Mouse (Mus musculus): ENCODE data around the gene Cacna1d. TPM values are rescaled to one million over a fixed set of nuclear protein-coding genes. Genes with fewer than 3 reads are reported as not detected.
A peak's percentile ranks its signal among the peaks of the same experiment; 100 is the strongest.

Gene Cacna1d
- total and polyA plus RNA-seq, 3 experiments, result not detected

DNA sequence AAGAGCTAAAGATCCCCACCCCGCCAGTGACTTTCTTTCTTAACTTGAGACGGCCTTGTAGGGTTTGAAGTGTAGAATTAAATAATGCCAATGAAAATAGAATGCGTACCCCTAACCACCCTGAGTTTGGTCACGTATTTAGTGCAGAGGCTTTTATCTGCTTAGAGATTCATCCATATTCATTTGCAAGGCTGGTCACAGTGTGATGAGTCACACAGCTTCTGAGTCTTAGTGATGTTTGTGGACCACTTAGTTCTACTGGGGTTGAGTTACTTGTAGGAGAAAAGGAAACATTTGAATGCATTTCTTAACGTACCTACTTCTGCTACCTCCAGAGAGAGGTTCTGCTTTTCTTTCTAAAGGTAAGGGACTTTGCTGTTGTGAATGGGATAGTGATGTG lies 13.7 kb upstream of the Cacna1d start:
- DNase-seq (ENCODE audit: low read depth, low spot score), result no peak
- Histone ChIP-seq H3K4me3 (ENCODE audit: control insufficient read depth in 1 of 2, insufficient read depth in 1 of 2, low read depth in 2 of 2, low read length in 2 of 2) (no peak overlapping the region), H3K9ac (ENCODE audit: control insufficient read depth, low read depth, low read length, poor library complexity, severe bottlenecking) (no peak overlapping the region), H3K4me1 (ENCODE audit: control insufficient read depth in 1 of 2, insufficient read depth in 2 of 2, low read length in 2 of 2) (peaks cover 0 to 2% of the 10 kb centered on the region in 2 experiments; a peak in 1 of 4 replicates), H3K36me3 (ENCODE audit: control insufficient read depth in 1 of 2, insufficient read depth in 2 of 2, low read length in 2 of 2) (peaks cover 0 to 20% of the 10 kb centered on the region in 2 experiments; a peak in 3 of 4 replicates), H3K27me3 (ENCODE audit: control insufficient read depth in 1 of 2, insufficient read depth in 2 of 2, low read length in 2 of 2) (no peaks in the 10 kb centered on the region), H3K27ac (ENCODE audit: control insufficient read depth, low read depth, low read length) (no peak overlapping the region), H3K9me3 (replicated peaks; ENCODE audit: insufficient read depth, low read length) (no peaks in the 10 kb centered on the region), H3K79me2 (ENCODE audit: control insufficient read depth, insufficient read depth, low read length, poor library complexity) (no peaks in the 10 kb centered on the region)
- TF ChIP-seq ZKSCAN1 (IDR thresholded peaks at IDR 0.05; ENCODE audit: low read depth, low read length) (no peak), USF1 (IDR thresholded peaks at IDR 0.05; ENCODE audit: low read depth, low read length) (0 out of 2 replicates have a peak, but pooled peaks have one; percentile 8)

DNA sequence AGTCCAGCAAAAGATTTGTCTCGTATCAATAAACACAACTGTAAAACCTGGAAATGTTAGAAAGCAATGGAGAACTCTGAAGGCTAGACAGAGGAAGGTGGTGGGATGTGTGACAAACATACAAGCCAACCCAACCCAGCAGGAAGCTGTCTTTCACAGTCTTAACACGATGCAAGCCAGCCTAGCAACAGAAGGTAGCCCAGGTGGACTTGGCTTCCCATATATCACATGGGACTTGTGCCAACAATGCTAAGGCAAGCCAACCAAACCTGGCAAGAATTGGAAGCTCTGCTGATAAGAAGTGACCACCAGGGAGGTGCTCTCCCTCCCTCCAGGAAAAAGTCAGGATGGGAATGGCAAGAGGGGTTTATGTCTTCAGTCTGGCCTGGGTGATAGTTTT lies 6.9 kb upstream of the Cacna1d start:
- Histone ChIP-seq H3K9me3 (replicated peaks; ENCODE audit: insufficient read depth, low read length) (no peaks in the 10 kb centered on the region), H3K27ac (ENCODE audit: control insufficient read depth, low read depth, low read length) (no peak overlapping the region), H3K9ac (ENCODE audit: control insufficient read depth, low read depth, low read length, poor library complexity, severe bottlenecking) (no peak overlapping the region), H3K27me3 (ENCODE audit: control insufficient read depth in 1 of 2, insufficient read depth in 2 of 2, low read length in 2 of 2) (no peaks in the 10 kb centered on the region), H3K4me1 (ENCODE audit: control insufficient read depth in 1 of 2, insufficient read depth in 2 of 2, low read length in 2 of 2) (peaks cover 13 to 21% of the 10 kb centered on the region in 2 experiments; a peak in 3 of 4 replicates), H3K4me3 (ENCODE audit: control insufficient read depth in 1 of 2, insufficient read depth in 1 of 2, low read depth in 2 of 2, low read length in 2 of 2) (no peak overlapping the region), H3K36me3 (ENCODE audit: control insufficient read depth in 1 of 2, insufficient read depth in 2 of 2, low read length in 2 of 2) (peaks cover 7 to 30% of the 10 kb centered on the region in 2 experiments), H3K79me2 (ENCODE audit: control insufficient read depth, insufficient read depth, low read length, poor library complexity) (peaks cover 6% of the 10 kb centered on the region)
- TF ChIP-seq POLR2AphosphoS5 (IDR thresholded peaks at IDR 0.05; ENCODE audit: borderline replicate concordance, low read depth, low read length) (no peak), MYB (IDR thresholded peaks at IDR 0.05; ENCODE audit: low read depth, low read length) (no peak), ELF1 (IDR thresholded peaks at IDR 0.05; ENCODE audit: low read depth, low read length) (no peak), ETS1 (IDR thresholded peaks at IDR 0.05; ENCODE audit: low read depth, low read length) (no peak), CHD2 (IDR thresholded peaks at IDR 0.05; ENCODE audit: low read length) (no peak)
- DNase-seq (ENCODE audit: low read depth, low spot score), result peak; percentile 33

DNA sequence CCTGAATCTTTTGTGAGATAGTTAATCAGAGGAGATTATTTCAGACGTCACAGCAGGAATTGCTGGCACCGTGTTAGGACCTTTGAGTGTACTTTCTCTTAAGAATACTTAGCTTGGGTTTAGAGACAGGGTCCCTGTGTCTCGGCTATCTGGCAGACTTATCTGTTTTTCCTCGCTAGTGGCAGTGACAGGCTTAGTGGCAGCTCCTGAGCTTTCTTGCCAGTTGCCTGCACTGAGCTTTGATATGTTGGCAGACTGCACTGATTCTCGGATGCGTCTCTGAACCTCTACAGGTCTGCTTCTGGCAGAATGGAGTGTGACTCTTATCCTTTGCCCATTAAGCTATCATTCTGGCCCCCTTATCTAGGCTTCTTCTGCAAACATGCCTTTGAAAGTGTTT lies 3.7 kb upstream of the Cacna1d start:
- peaks cover 13 to 21% of the 10 kb centered on the region in 2 experiments; a peak in 3 of 4 replicates for H3K4me1 ChIP-seq (ENCODE audit: control insufficient read depth in 1 of 2, insufficient read depth in 2 of 2, low read length in 2 of 2)
- H3K9me3 ChIP-seq (replicated peaks; ENCODE audit: insufficient read depth, low read length), result no peaks in the 10 kb centered on the region
- no peak overlapping the region for H3K9ac ChIP-seq (ENCODE audit: control insufficient read depth, low read depth, low read length, poor library complexity, severe bottlenecking)
- H3K27ac ChIP-seq (ENCODE audit: control insufficient read depth, low read depth, low read length), result no peak overlapping the region
- H3K4me3 ChIP-seq (ENCODE audit: control insufficient read depth in 1 of 2, insufficient read depth in 1 of 2, low read depth in 2 of 2, low read length in 2 of 2), result no peak overlapping the region
- H3K36me3 ChIP-seq (ENCODE audit: control insufficient read depth in 1 of 2, insufficient read depth in 2 of 2, low read length in 2 of 2), result peaks cover 7 to 30% of the 10 kb centered on the region in 2 experiments
- TF ChIP-seq HCFC1 (IDR thresholded peaks at IDR 0.05; ENCODE audit: low read depth, low read length) (no peak), GATA1 (IDR thresholded peaks at IDR 0.05; ENCODE audit: low read depth, low read length) (0 out of 2 replicates have a peak, but pooled peaks have one; percentile 18)
- peaks cover 6% of the 10 kb centered on the region for H3K79me2 ChIP-seq (ENCODE audit: control insufficient read depth, insufficient read depth, low read length, poor library complexity)
- no peaks in the 10 kb centered on the region for H3K27me3 ChIP-seq (ENCODE audit: control insufficient read depth in 1 of 2, insufficient read depth in 2 of 2, low read length in 2 of 2)
- DNase-seq (ENCODE audit: low read depth, low spot score), result peak; percentile 11

Data from MEL (cell line).